Mouse (Mus musculus) hindbrain, embryonic 10.5 days (tissue): ENCODE results near the gene Tmem192. TPM values are rescaled to one million over a fixed set of nuclear protein-coding genes. Genes with fewer than 3 reads are reported as not detected.
A peak's percentile ranks its signal among the peaks of the same experiment; 100 is the strongest.

ENCODE experiments used
- DNase-seq: peaks from one replicate; pipeline ENCODE4 v3.0.0-alpha.2; 2017; ENCODE audit warnings: low spot score
- H3K27ac ChIP-seq: fragments of 300-500 bp; sonication (generic); 2 replicates; pipeline ENCODE4 v1.5.1; 2016; ENCODE audit warnings: mild to moderate bottlenecking, moderate library complexity
- H3K27me3 ChIP-seq: fragments of 300-500 bp; sonication (generic); 2 replicates; pipeline ENCODE4 v1.6.1; 2016; ENCODE audit warnings: mild to moderate bottlenecking; ENCODE audit not compliant: poor library complexity, insufficient read depth, severe bottlenecking
- H3K36me3 ChIP-seq: fragments of 300-500 bp; sonication (generic); 2 replicates; pipeline ENCODE4 v1.6.1; 2016; ENCODE audit warnings: mild to moderate bottlenecking, moderate library complexity
- H3K4me1 ChIP-seq: fragments of 300-500 bp; sonication (generic); replicated peaks from 2 replicates; pipeline ENCODE4 v1.6.1; 2016; ENCODE audit warnings: mild to moderate bottlenecking
- H3K4me3 ChIP-seq: fragments of 300-500 bp; sonication (generic); 2 replicates; pipeline ENCODE4 v1.5.1; 2016; ENCODE audit warnings: mild to moderate bottlenecking, moderate library complexity
- H3K9me3 ChIP-seq: fragments of 300-500 bp; sonication (generic); 2 replicates; pipeline ENCODE4 v1.6.1; 2016; ENCODE audit warnings: mild to moderate bottlenecking, moderate library complexity
- whole genome bisulfite sequencing: fragments of 180-500 bp; shearing (Covaris S2); methylation state at CpG from one replicate; pipeline ENCODE4 v1.1.7; 2016; 5-methylcytosine and 5-hydroxymethylcytosine counted together
- polyA plus RNA-seq: library from polyadenylated mRNA; unstranded; fragments of >200 nt; fragmentation: Nextera tagmentation; extraction: Ambion mirVana; gene quantifications from 2 replicates; pipeline ENCODE4 v1.2.1, GENCODE M21; 2016

The Tmem192 gene
- polyA plus RNA-seq, 1 experiment from 2014 or later = 20.8 TPM

- H3K9me3 ChIP-seq = no peaks in the 10 kb centered on the region
- 80% methylated on average over 8 of the region's 8 CpGs for WGBS
- H3K36me3 ChIP-seq = no peaks in the 10 kb centered on the region
Observed at GRCm38 (mm10) chr8:64941019-64941418, 6.0 kb upstream of the Tmem192 start.

DNA sequence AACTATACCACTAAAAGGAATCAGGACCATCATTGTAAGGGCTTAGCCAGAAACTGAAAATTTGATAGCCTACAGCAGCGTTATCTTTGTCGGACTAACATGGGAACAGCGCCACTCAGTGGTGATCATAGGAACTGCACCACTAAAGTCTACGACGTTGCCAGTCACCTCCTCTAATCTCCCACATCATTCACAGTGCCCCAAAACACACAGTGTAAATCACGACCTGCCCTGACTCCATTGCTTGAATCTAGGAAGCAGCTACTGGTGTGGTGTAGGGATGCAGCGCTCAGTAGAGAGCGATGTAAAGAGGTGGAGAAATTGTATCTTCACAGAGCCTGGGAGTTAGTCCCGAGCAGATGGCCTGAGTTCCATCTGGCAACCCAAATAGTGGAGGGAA lies 5.5 kb upstream of the Tmem192 start:
- H3K4me1 ChIP-seq = 0 out of 2 replicates have a peak, but pooled peaks cover 6% of the 10 kb centered on the region
- H3K27ac ChIP-seq = no peak overlapping the region
- H3K9me3 ChIP-seq = no peaks in the 10 kb centered on the region
- peak; percentile 75 for DNase-seq
- 13% methylated on average over 9 of the region's 9 CpGs for WGBS
- H3K27me3 ChIP-seq = peaks cover 25% of the 10 kb centered on the region
- H3K36me3 ChIP-seq = no peaks in the 10 kb centered on the region
- no peak overlapping the region for H3K4me3 ChIP-seq

More at GRCm38 (mm10) chr8:64941019-64941418, 6.0 kb upstream of the Tmem192 start:
- Histone ChIP-seq H3K27me3 (peaks cover 25% of the 10 kb centered on the region), H3K27ac (no peak overlapping the region), H3K4me1 (0 out of 2 replicates have a peak, but pooled peaks cover 6% of the 10 kb centered on the region), H3K4me3 (no peak overlapping the region)
- no peak for DNase-seq

DNA sequence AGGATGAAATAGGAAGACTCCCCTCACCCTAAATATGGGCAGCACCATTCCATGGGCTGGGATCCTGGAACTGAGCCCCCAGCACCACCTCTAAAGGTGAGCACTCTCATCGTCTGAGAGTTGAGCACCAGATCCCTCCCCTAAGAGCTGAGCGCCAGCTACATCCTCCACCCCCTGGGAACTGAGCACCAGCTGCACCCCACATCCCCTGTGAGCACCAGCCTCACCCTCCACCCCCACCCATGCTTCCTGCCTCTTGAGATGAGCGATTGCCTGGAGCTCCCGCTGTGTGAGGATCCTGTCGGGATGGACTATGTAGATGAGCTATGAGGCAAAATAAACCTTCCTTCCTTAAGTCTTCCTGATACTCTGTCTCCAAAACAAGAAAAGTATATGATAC lies 4.0 kb upstream of the Tmem192 start:
- Histone ChIP-seq H3K9me3 (no peaks in the 10 kb centered on the region), H3K27me3 (peaks cover 25% of the 10 kb centered on the region), H3K36me3 (no peaks in the 10 kb centered on the region), H3K4me3 (no peak overlapping the region), H3K4me1 (peaks cover 6% of the 10 kb centered on the region; the same call in 1 of the 2 replicates), H3K27ac (no peak overlapping the region)
- DNase-seq = no peak
- WGBS = 25% methylated on average over 5 of the region's 5 CpGs

GRCm38 (mm10) chr8:64944831-64945230 lies 2.2 kb upstream of the Tmem192 start:
- H3K4me1 ChIP-seq = peaks cover 6% of the 10 kb centered on the region; the same call in 1 of the 2 replicates
- no peak for DNase-seq
- H3K27me3 ChIP-seq = peaks cover 25% of the 10 kb centered on the region
- no peaks in the 10 kb centered on the region for H3K36me3 ChIP-seq
- H3K4me3 ChIP-seq = no peak overlapping the region
- H3K9me3 ChIP-seq = no peaks in the 10 kb centered on the region
- WGBS = 20% methylated on average over 5 of the region's 5 CpGs
- no peak overlapping the region for H3K27ac ChIP-seq

DNA sequence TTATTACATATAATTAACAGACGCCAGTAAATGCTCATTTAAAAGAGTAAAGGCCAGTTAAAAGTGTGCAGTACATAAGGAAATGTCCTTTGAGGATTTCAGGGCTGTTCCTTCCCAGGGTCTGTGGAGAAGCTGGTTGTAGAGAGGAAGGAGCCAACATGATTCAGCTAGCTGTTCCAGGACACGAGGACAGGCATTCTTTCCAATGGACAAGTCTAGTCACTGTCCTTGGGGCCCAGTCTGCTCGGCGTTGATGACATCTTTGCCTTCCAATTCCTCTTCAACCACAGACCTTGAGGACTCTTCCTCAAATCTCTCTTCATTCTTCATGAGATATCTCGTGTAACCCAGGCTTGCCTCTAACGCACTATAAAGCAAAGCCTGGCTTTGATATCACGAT lies 1.4 kb upstream of the Tmem192 start:
- peaks cover 6% of the 10 kb centered on the region; the same call in 1 of the 2 replicates for H3K4me1 ChIP-seq
- H3K36me3 ChIP-seq = no peaks in the 10 kb centered on the region
- H3K4me3 ChIP-seq = no peak overlapping the region
- 85% methylated on average over 7 of the region's 7 CpGs for WGBS
- H3K27me3 ChIP-seq = peaks cover 25% of the 10 kb centered on the region
- H3K27ac ChIP-seq = no peak overlapping the region
- no peak for DNase-seq
- no peaks in the 10 kb centered on the region for H3K9me3 ChIP-seq

GRCm38 (mm10) chr8:64946441-64946819 lies 555 bp upstream of the Tmem192 start:
- H3K4me1 ChIP-seq = peaks cover 6% of the 10 kb centered on the region; the same call in 1 of the 2 replicates
- 50% methylated on average over 8 of the region's 8 CpGs for WGBS
- peaks cover 25% of the 10 kb centered on the region for H3K27me3 ChIP-seq
- H3K9me3 ChIP-seq = no peaks in the 10 kb centered on the region
- H3K4me3 ChIP-seq = peak overlapping the region; percentile 81
- DNase-seq = no peak
- no peak overlapping the region for H3K27ac ChIP-seq
- H3K36me3 ChIP-seq = no peaks in the 10 kb centered on the region

DNA sequence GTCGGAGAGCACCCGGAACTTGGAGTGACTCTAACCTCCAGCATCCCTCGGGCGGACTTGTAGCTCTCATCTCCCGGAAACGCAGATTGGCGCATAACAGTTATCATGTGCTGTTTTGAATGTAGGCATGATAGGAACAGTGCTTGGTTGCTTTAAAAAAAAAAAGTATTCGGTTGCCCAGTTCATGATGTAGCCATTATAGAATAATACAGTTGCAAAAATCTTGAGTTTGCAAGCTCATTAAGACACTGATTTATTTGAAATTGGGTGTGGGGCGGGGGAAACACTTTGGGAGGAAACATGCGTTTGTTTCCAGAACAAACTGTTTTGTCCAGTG lies 681 bp downstream of the Tmem192 start:
- WGBS = 12% methylated on average over 10 of the region's 10 CpGs

DNA sequence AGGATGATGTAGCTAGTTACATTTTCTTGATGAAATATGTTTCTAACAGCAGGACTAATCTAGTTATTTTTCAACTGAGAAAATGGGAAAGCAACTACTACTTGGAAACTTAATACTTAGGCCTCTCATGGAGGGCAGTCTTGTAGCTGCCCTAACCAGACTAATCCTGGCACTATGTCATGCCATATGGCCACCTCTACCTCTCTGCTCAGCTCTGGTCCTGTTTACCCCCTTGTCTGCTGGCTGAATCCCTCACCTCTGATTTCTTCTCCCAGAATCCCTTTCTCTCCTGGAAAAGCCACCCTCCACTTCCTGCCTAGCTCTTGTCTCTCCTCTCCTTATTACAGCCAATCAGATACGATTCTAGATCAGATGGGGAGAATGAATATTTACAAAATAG lies 1.4 kb downstream of the Tmem192 start:
- no peak for DNase-seq
- no peaks in the 10 kb centered on the region; the same call in 1 of the 2 replicates for H3K4me1 ChIP-seq
- no peaks in the 10 kb centered on the region for H3K36me3 ChIP-seq
- H3K27me3 ChIP-seq = peaks cover 11% of the 10 kb centered on the region; the same call in 1 of the 2 replicates
- no peak overlapping the region for H3K4me3 ChIP-seq
- no peaks in the 10 kb centered on the region for H3K9me3 ChIP-seq
- 93% methylated on average over 1 of the region's 1 CpGs for WGBS
- no peak overlapping the region for H3K27ac ChIP-seq

More for the DNA sequence above, 681 bp downstream of the Tmem192 start:
- Histone ChIP-seq H3K9me3 (no peaks in the 10 kb centered on the region), H3K36me3 (no peaks in the 10 kb centered on the region), H3K27ac (peak overlapping the region; percentile 89), H3K27me3 (peaks cover 18% of the 10 kb centered on the region), H3K4me3 (peak overlapping the region; percentile 81), H3K4me1 (peaks cover 3% of the 10 kb centered on the region; the same call in 1 of the 2 replicates)
- DNase-seq = no peak

DNA sequence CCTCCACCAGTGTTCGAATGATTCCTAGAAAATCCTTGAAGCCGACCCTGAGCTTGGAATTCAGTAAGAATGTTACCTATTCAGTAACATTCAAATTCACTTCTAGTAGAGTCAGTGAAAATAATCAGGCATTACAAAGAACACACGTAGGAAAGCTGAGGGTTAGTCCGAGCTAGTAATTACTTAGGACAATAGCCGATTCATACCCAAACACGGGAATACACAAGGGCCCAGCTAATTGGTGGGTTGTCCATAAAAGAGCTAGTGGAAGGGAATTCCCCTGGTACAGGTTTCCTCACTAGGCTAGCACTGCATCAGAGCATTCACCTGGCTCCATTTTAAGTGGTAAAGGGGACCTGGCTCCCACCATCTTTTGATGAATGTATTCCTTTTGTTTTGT lies 5.1 kb downstream of the Tmem192 start:
- no peaks in the 10 kb centered on the region for H3K36me3 ChIP-seq
- H3K27ac ChIP-seq = no peak overlapping the region
- H3K4me3 ChIP-seq = no peak overlapping the region
- WGBS = 92% methylated on average over 6 of the region's 6 CpGs
- no peaks in the 10 kb centered on the region; the same call in 1 of the 2 replicates for H3K4me1 ChIP-seq
- DNase-seq = no peak
- H3K9me3 ChIP-seq = no peaks in the 10 kb centered on the region
- H3K27me3 ChIP-seq = no peaks in the 10 kb centered on the region

- H3K9me3 ChIP-seq = 0 out of 2 replicates have a peak, but pooled peaks cover 5% of the 10 kb centered on the region
- no peaks in the 10 kb centered on the region for H3K4me1 ChIP-seq
- H3K4me3 ChIP-seq = no peak overlapping the region
- no peak overlapping the region for H3K27ac ChIP-seq
- WGBS = 85% methylated on average over 9 of the region's 9 CpGs
- peaks cover 14% of the 10 kb centered on the region for H3K36me3 ChIP-seq
- no peak for DNase-seq
- no peaks in the 10 kb centered on the region for H3K27me3 ChIP-seq
Observed at GRCm38 (mm10) chr8:64959025-64959424, 12.0 kb downstream of the Tmem192 start.

DNA sequence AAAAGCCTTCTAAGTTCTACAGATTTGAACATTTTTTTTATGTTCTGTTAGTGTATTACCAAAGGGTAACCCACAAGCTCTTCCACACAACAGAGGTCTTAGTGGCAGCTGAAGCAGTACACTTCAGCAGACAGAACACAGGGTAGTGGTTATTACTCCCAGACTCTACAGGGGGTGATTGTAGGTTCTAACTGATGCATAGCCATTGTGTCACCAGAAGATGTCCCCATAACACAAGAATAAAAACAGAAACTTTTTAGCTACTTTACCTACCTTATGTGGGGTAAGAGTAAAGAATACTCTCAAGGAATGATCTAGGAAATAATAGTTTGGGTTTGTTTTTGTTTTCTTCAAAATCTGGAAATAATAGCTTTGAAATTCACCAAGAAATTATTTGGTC lies 15.9 kb downstream of the Tmem192 start:
- Histone ChIP-seq H3K4me3 (no peak overlapping the region), H3K9me3 (0 out of 2 replicates have a peak, but pooled peaks cover 5% of the 10 kb centered on the region), H3K36me3 (peaks cover 14% of the 10 kb centered on the region), H3K4me1 (no peaks in the 10 kb centered on the region), H3K27ac (no peak overlapping the region), H3K27me3 (no peaks in the 10 kb centered on the region)
- no peak for DNase-seq

DNA sequence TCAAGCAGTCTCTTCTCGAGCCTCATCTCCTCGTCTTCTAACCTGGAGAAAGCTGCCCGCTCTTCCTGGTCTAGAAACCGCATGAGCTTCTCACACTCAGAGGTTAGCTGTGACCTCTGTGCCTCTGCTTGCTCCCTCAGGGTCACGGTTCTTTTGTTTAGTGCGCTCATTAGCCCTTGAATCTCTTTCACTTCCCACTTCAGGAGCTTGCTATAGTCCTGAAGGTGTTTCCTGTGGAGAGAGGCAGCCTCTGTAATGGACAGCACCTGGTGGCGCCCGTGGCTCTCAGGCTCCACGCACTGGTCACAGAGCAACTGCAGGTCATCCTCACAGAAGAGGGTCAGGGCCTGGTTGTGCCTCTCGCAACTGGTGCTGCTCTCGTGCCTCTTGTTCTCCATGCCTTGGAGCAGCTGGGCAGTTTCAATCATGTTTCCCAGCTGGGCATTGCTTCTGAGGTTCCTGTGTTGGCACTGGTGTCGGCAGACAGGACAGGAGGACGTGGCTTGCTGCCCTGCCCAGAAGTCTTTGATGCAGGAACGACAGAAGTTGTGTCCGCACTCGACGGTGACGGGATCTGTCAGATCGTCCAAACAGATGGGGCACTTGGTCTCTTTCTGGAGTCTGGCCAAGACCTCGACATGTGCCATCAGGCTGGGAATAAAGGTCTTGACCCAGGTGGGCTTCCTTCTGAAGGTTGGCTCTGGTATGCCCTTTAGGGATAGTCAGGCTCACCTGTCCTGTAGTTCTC lies 36.3 kb downstream of the Tmem192 start:
- H3K36me3 ChIP-seq = no peaks in the 10 kb centered on the region
- H3K9me3 ChIP-seq = no peaks in the 10 kb centered on the region
- no peak overlapping the region for H3K27ac ChIP-seq
- no peaks in the 10 kb centered on the region for H3K27me3 ChIP-seq
- H3K4me1 ChIP-seq = no peaks in the 10 kb centered on the region
- WGBS = 73% methylated on average over 20 of the region's 20 CpGs
- DNase-seq = no peak
- H3K4me3 ChIP-seq = no peak overlapping the region

DNA sequence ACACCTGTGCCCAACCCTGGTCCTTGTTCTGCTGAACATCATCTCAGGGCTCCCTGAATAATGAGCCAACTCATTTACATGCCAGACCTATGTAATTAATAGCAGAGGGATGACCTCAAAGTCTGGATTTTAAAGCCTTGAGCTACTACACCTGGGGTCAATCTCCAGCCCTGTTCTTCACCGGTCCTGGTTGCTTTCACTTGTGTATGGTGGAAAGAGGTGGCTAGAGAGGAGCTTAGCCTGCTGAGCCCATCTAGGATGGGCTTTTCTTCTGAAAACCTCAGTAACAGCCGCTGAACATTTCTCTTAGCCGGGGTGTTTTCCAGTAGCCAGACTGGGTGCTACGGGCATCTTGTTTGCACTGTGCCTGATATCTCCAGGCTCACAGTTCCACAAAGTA lies 40.7 kb downstream of the Tmem192 start, which contains the start of gene Trim75:
TSS of gene Trim75 (minus strand) at position 101 of the 400 bp plus-strand sequence.
- H3K9me3 ChIP-seq = no peaks in the 10 kb centered on the region
- H3K27ac ChIP-seq = no peak within 1 kb of the TSS
- DNase-seq = no peak
- H3K27me3 ChIP-seq = no peaks in the 10 kb centered on the region
- H3K4me3 ChIP-seq = no peak within 1 kb of the TSS
- 95% methylated on average over 4 of the region's 4 CpGs for WGBS
- no peaks in the 10 kb centered on the region for H3K36me3 ChIP-seq
- H3K4me1 ChIP-seq = no peaks in the 10 kb centered on the region
